Mouse (Mus musculus): Measurements from ENCODE around the gene Tmtc2.

DNA sequence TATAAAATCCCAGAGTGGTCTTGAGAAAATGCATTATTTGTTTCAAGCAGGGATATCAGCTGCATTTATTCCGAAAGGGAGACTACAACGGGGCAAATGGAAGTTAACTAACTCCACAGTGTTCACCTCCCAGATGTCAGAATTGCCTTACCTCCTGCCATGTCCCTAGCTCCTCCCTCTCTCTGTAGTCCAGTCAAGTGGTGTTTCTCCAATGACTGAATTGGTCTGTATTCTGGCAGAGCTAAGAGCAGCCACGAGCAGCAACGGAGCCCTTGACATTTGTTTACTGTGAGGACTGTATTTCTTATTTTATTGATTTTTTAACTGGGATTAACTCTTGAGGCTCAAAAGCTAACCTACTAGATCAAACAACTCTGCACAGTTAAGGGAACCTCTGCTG is 81.8 kb downstream of the Tmtc2 start:
- TF ChIP-seq CTCF (conservative IDR thresholded peaks at IDR 0.05; ENCODE audit: low read length) (no peak), POU5F1 (IDR thresholded peaks at IDR 0.05; ENCODE audit: borderline replicate concordance, low read length) (no peak), NANOG (IDR thresholded peaks at IDR 0.05; ENCODE audit: borderline replicate concordance, low read length) (no peak)
